Mouse (Mus musculus) naive thymus-derived CD4-positive, alpha-beta T cell, adult 2 months (primary cell): ENCODE measurements around the gene Sh3glb1.

ENCODE experiments used
- DNase-seq: peaks from one replicate; pipeline ENCODE4 v3.0.0-alpha.2; 2011; ENCODE audit warnings: low read depth

The Sh3glb1 gene

GRCm38 (mm10) chr3:144715033-144715432 lies 5.1 kb downstream of the Sh3glb1 start:
- no peak for DNase-seq

- DNase-seq, result peak; percentile 44
Measured at GRCm38 (mm10) chr3:144714606-144715005, 5.5 kb downstream of the Sh3glb1 start.

DNA sequence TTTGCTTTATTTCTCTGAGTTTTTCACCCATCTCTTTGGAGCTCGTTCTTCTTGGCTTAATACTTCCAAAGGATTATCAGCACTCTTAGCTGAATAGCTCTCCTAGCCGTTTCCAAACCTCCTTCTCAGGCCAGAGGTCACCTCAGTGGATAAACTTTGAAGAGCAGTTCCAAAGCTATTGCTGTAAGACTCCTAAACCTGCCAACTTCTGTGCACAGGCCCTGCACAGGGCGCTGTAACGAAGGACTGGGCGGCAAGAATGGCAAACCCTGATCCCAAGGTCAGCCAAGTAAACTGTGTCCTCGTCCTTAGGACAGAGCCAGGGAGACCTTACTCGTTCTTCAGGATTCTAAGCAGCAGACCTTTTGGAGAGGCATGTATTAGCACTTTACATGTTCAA lies 6.0 kb downstream of the Sh3glb1 start:
- no peak for DNase-seq

DNA sequence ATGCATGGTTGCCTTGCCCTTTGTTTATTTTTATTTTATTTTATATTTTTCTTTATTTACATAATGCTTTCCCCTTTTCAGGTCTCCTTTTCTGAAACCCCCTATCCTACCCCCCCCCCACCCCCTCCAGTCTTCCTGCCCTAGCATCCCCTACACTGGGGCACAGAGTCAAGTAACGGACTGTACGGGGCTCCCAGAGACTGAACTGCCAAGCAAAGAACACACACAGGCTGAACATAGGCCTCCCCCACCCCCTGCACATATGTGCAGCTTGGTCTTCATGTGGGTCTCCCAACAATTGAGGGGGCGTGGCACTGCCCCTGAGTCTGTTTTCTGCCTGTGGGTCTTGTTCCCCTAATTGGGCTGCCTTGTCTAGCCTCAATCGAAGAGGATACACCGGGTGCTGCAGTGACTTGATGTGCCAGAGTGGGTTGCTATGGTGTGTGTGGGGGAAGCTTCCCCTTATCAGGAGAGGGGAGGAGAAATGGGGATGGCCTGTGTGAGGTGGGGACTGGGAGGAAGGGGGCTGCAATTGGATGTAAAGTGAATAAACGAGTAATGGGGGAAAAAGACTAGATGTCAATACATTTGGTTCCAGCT lies 8.4 kb downstream of the Sh3glb1 start:
- no peak for DNase-seq

GRCm38 (mm10) chr3:144708612-144709011 lies 11.5 kb downstream of the Sh3glb1 start:
- DNase-seq, result no peak

- no peak for DNase-seq
Measured at GRCm38 (mm10) chr3:144703959-144704358, 16.2 kb downstream of the Sh3glb1 start.

GRCm38 (mm10) chr3:144698790-144699433 lies 21.2 kb downstream of the Sh3glb1 start:
- DNase-seq, result no peak

GRCm38 (mm10) chr3:144697942-144698341 lies 22.2 kb downstream of the Sh3glb1 start:
- DNase-seq, result no peak

DNA sequence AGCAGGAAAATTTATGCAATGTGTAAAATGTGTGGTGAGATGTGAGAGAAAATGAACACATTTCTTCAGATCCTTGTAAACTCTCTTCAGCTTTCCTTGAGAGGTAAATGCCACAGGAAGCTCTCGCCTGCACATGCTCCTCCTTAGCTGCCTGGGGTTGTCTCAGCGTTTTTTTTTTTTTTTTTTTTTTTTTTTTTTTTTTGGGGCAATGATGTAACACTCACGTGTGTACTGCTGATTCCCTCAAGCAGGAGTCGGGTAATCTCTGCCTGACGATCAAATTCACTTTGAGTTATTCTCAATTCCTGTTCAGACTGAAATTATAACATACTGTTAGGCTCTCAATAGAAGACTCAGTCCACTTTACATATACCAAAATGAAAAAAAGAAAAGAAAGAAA lies 23.0 kb downstream of the Sh3glb1 start:
- peak; percentile 33 for DNase-seq

DNA sequence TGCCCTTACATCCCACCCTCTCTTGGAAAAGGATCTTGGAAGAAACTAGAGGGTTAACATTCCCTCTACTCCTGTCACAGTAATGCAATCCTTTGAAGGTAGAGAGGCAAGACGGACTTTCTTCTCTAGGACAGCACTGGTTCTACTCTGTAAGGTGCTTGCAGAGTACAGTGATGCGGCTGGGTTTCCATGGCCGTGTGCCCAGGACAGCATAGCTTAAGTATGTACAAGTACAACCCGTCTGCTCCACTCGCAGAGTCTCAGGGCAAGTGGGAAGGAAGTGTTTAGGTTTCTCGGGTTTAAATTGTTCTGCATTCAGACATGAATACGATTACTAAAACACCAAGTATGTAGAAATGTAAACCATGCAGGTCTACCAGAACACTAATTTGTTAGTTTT lies 25.2 kb downstream of the Sh3glb1 start:
- DNase-seq, result no peak

DNA sequence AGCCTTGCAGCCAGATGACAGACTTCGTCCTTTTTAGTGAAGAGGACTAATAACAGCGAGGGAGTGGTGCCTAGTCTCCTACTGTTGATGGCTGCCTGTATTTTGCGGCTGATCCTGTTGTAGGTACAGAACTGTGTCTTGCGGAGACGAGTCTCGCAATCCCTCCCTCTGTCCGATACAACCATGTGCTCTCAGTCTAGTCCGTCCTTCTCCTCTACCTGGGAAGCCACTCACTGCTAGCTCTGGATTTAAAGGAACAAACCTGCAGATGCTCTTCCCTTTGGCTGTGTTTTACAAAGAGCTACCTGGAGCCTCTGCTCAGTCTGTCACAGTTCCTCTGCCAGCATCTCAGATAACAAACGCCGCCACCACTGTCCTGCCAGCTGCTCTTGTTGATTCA lies 26.1 kb downstream of the Sh3glb1 start:
- DNase-seq, result no peak

DNA sequence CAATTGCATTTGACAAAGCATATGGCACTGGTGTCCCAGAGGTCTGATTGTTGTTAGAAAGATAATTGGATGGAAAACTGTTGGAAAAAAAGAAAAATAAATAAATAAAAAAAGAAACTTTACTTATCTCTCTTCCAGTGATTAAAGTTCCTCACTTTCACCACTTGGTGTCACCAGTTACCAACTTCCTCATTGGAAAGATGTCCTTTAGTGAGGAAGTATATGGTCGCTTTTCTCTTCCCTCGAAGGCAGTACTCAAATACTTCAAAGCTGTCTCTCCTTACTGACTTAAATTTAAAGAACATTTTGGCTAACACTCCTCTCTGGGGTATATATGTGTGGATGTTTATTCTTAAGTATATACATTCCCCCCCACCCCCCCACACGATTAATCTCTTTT lies 28.1 kb downstream of the Sh3glb1 start:
- DNase-seq, result peak; percentile 70

GRCm38 (mm10) chr3:144689236-144689635 lies 30.9 kb downstream of the Sh3glb1 start:
- peak; percentile 16 for DNase-seq

DNA sequence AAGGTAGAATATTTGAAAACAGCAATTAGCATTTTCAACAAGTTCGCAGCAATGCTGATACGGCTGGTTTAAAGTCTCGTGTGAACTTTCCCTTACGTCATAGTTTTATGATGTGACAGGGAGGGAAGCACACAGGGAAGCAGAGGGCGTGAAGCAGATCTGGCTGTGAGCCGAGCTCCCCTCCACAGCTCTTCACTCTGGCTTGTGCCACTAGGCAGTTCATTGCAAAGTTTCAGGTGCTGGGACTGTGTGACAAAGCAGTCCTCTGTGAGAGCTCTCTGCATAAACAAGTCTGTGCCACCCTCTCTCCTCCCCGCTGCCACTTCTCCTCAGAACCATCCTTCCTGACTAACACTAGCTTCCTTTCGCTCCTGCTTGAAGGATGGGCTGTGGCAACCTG lies 31.9 kb downstream of the Sh3glb1 start:
- no peak for DNase-seq

DNA sequence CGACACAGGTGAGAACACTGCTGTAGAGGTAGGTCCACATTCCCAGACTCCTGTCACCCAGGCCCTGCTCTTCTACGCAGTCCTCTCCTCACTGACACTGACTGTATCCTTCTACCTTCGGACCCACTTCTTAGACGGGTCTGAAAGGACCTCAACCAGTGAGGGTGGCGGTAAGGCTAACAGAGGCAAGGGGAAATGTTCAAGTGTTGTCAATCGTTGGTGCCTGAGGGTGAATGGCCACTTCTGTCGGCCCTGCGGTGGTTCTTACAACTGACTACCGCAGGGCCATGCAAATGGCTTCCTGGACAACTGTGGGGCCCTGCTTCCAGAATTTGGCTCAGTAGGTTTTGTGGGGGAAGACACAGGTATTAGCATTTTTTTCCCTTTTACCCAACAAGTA lies 32.5 kb downstream of the Sh3glb1 start:
- no peak for DNase-seq

- DNase-seq, result no peak
Measured at GRCm38 (mm10) chr3:144686146-144686545, 34.0 kb downstream of the Sh3glb1 start.

GRCm38 (mm10) chr3:144683136-144683814 lies 36.9 kb downstream of the Sh3glb1 start:
- no peak for DNase-seq

DNA sequence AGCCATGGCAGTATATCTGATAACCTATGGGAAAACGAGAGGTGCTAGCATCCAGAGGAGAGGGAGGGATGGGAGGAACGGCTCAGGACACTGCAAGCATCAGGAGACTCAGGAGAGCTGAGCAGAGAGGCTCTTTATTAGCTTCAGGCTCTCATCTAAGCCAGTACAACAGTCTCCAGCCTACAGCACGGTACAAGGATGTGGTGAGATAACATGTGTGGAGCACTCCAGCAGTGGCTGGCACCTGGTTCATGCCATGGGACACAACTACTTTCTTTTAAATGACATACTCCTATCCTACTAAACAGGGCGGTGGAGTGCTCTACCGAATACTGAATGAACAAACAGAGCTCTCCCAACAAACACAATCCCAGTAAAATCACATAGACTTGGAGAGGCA lies 38.6 kb downstream of the Sh3glb1 start:
- DNase-seq, result no peak

DNA sequence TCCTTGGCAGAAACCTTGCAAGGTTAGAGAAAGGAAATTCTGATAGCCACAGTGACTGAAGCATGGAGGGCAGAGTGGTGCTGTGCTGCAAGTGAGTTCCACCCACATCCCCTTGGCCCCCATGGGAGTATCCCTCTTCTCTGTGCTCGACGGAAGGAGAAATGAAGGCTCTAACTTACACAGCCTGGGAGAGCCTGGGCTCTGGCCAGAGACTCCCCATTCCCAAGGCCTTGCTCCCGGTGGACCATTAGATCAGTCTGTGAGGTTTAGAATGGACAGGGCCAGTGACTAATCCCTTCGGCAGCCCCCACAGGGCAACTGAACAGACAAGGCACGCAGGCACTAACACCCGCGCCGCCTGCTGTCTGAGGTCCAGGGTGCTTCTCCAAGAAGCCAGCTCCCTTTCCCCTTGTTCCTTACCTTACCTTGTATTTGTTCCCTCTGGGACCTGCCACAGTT lies 40.4 kb downstream of the Sh3glb1 start:
- no peak for DNase-seq

DNA sequence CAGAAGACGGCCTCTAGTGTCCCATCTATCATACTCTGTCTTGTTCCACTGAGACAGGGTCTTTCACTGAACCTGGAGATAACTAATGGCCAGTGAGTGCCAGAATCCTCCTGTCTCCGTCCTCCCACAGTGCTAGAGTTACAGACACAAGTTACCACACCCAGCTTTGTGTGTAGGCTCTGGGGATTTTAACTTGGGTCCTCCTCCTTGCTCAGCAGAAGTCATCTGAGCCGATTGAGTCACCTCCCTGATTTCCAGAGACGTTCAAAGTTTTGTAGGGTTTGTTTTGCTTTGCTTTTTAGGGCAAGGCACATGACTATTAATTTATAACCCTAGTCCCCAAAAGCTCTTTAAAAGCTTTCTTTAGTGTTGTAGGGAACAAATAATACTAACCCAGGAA lies 41.0 kb downstream of the Sh3glb1 start:
- no peak for DNase-seq

- DNase-seq, result no peak
Measured at GRCm38 (mm10) chr3:144677751-144678150, 42.4 kb downstream of the Sh3glb1 start.

GRCm38 (mm10) chr3:144676249-144676648 lies 43.9 kb downstream of the Sh3glb1 start:
- no peak for DNase-seq

DNA sequence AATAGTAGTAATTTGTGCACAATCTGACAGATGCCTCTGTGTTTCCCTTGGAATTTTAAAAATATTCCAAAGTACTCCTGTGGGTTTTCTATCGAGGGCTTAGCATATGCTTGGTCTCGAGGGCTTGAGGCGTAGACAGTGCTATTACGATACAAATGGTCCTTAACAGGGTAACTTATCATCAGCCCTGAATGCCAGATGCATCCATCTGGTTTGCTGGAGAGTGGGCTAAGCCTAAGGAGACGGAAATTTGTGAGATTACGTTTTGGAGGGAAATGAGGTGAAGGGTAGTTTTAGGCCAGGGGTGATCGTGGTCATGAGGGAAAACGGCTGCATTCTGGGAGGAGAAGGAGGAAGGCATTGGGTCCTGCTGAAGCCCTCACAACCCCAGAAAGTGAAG lies 48.1 kb downstream of the Sh3glb1 start:
- no peak for DNase-seq
